Mouse (Mus musculus) neural tube, embryonic 11.5 days (tissue): ENCODE results near the gene Gripap1. TPM values are rescaled to one million over a fixed set of nuclear protein-coding genes. Genes with fewer than 3 reads are reported as not detected.
"Not testable (repeated sequence)": the region's sequence is repeated elsewhere in the genome, so short reads cannot be mapped to it uniquely, and the experiment has no call there.

Experiments
- ATAC-seq: fragments of 200-750 bp; cut with Nextera tagmentation; 2 replicates; pipeline ENCODE4 v1.8.0; 2017; ENCODE audit warnings: moderate number of reproducible peaks, mild to moderate bottlenecking, moderate TSS enrichment, moderate library complexity; ENCODE audit not compliant: insufficient read depth, low FRiP score, low TSS enrichment
- DNase-seq: peaks from one replicate; pipeline ENCODE4 v3.0.0-alpha.2; 2015; ENCODE audit warnings: low spot score
- H3K27ac ChIP-seq: fragments of 300-500 bp; sonication (generic); 2 replicates; pipeline ENCODE4 v1.5.1; 2014; ENCODE audit warnings: low read depth, mild to moderate bottlenecking, low read length
- H3K27me3 ChIP-seq: fragments of 300-500 bp; sonication (generic); 2 replicates; pipeline ENCODE4 v1.6.1; 2014; ENCODE audit warnings: mild to moderate bottlenecking, low read length, mixed read lengths; ENCODE audit not compliant: control insufficient read depth, insufficient read depth
- H3K36me3 ChIP-seq: fragments of 300-500 bp; sonication (generic); 2 replicates; pipeline ENCODE4 v1.6.1; 2014; ENCODE audit warnings: mild to moderate bottlenecking, low read length, moderate library complexity, mixed read lengths; ENCODE audit not compliant: control insufficient read depth, insufficient read depth
- H3K4me1 ChIP-seq: fragments of 300-500 bp; sonication (generic); 2 replicates; pipeline ENCODE4 v1.6.1; 2014; ENCODE audit warnings: low read length, mixed read lengths; ENCODE audit not compliant: control insufficient read depth, insufficient read depth
- H3K4me2 ChIP-seq: fragments of 300-500 bp; sonication (generic); 2 replicates; pipeline ENCODE4 v1.6.1; 2014; ENCODE audit warnings: low read depth, mild to moderate bottlenecking, moderate library complexity
- H3K4me3 ChIP-seq: fragments of 300-500 bp; sonication (generic); 2 replicates; pipeline ENCODE4 v1.5.1; 2014; ENCODE audit warnings: low read depth, low read length
- H3K9ac ChIP-seq: fragments of 300-500 bp; sonication (generic); 2 replicates; pipeline ENCODE4 v1.6.1; 2014; ENCODE audit warnings: mild to moderate bottlenecking, low read length
- H3K9me3 ChIP-seq: fragments of 300-500 bp; sonication (generic); 2 replicates; pipeline ENCODE4 v1.6.1; 2016; ENCODE audit warnings: low read length; ENCODE audit not compliant: control insufficient read depth
- WGBS: fragments of 180-500 bp; shearing (Covaris S2); extraction: QIAGEN DNeasy Blood & Tissue Kit; methylation state at CpG from one replicate; pipeline ENCODE4 v1.1.7; 2014; 5-methylcytosine and 5-hydroxymethylcytosine counted together
- polyA plus RNA-seq: library from polyadenylated mRNA; unstranded; fragments of >200 nt; fragmentation: Nextera tagmentation; extraction: Ambion mirVana; gene quantifications from 2 replicates; pipeline ENCODE4 v1.2.1, GENCODE M21; 2014

The Gripap1 gene
- 51.7 and 57.0 TPM in 2 replicates for polyA plus RNA-seq

DNA sequence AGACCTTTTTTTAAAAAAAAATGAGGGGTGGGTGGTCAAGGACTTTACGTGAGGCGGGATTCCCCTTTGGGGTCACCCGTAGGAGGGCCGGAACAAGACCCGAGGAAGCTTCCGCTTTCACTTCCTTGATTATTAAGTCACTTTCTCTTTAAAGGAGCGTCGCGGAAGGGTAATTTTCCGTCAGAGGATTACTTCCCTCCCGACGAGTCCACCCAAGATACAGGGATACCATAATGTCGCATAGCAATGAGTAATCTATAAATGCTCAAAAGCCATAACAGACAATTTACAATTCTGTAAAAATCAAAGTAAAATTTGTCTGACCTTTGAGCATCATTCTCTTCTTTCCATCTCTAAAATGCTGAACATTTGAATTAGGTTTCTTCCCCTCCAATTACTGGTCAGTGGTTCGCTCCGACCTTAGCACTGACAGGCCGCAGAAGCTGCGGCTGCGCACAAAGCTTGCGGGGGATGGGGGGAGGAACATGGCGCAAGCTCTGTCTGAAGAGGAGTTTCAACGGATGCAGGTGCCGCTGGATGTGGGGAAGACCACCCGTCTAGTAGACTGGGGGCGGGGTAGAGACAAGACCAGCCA is at the start of gene Gripap1:
Gripap1 (plus strand) TSS at position 224 of the 595 bp plus-strand sequence.
- H3K27me3 ChIP-seq = no peaks in the 10 kb centered on the region
- H3K9ac ChIP-seq = peak within 1 kb of the TSS; percentile 46; the same call in 1 of the 2 replicates
- H3K4me3 ChIP-seq = peak within 1 kb of the TSS; percentile 44
- H3K4me1 ChIP-seq = no peaks in the 10 kb centered on the region
- H3K27ac ChIP-seq = no peak within 1 kb of the TSS
- H3K9me3 ChIP-seq = no peaks in the 10 kb centered on the region
- 17% methylated on average over 24 of the region's 24 CpGs for WGBS
- DNase-seq (peak; percentile 78), ATAC-seq (peak; percentile 82)
- H3K4me2 ChIP-seq = peak within 1 kb of the TSS; percentile 42
- H3K36me3 ChIP-seq = no peaks in the 10 kb centered on the region

DNA sequence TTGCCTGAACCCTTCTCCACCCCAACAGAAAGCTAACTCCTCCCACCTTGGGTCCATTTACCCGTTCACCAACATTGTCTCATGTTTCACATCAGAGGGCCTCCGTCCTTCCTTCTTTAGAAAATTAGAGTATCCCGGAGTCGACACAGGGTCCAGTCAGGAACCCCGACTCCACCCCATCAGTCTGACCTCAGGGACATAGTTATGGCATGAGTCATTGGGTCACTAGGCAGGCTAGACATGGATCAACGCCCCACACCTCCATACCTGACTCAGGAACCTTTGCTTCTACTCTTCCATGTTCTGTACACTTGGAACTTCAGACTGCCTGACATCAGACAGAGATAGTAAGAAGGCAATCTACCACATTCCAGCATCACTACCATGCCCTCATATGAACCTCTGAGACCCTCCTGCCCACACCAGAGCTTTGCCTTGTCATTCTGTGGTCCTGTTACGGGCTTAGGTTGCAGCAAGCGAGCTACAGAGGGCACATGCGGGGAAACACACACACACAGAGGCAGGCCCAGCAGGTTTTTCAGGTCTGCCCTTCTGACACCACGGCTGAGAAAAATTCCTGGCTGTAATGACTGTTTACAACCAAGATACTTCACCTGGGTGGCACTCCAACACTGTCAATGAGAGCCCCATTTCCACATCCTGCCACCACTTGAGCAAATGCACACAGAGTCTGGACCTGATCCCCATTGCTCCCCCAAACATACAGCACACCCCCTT is 49.3 kb upstream of the Gripap1 start:
- H3K9ac ChIP-seq = no peak overlapping the region
- H3K27ac ChIP-seq = no peak overlapping the region
- no peak for ATAC-seq
- H3K4me3 ChIP-seq = no peak overlapping the region
- H3K9me3 ChIP-seq = no peaks in the 10 kb centered on the region
- 70% methylated on average over 10 of the region's 10 CpGs for WGBS
- H3K36me3 ChIP-seq = no peaks in the 10 kb centered on the region
- H3K4me2 ChIP-seq = no peak overlapping the region
- no peaks in the 10 kb centered on the region for H3K4me1 ChIP-seq
- H3K27me3 ChIP-seq = no peaks in the 10 kb centered on the region
- no peak for DNase-seq

GRCm38 (mm10) chrX:7741103-7741502 is 48.5 kb upstream of the Gripap1 start:
- DNase-seq (no peak), ATAC-seq (no peak)
- H3K27me3 ChIP-seq = no peaks in the 10 kb centered on the region
- no peaks in the 10 kb centered on the region for H3K9me3 ChIP-seq
- H3K27ac ChIP-seq = no peak overlapping the region
- 76% methylated on average over 5 of the region's 5 CpGs for WGBS
- H3K9ac ChIP-seq = no peak overlapping the region
- H3K4me1 ChIP-seq = no peaks in the 10 kb centered on the region
- H3K4me2 ChIP-seq = no peak overlapping the region
- no peak overlapping the region for H3K4me3 ChIP-seq
- no peaks in the 10 kb centered on the region for H3K36me3 ChIP-seq

DNA sequence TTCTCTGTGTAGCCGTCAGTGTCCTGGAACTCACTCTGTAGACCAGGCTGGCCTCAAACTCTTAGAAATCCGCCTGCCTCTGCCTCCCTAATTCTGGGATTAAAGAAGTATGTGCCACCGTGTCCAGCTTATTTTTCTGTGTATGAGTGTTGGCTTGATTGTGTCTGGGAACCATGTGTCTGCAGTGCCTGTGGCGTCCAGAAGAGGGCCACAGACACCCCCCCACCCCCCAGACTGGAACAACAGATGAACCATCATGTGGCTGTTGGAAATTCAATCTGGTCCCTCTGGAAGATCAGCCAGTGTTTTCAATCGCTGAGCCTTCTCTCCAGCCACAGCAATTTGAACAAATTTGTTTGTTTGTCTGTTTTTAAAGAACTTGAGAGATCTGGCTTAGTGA is 46.1 kb upstream of the Gripap1 start:
- no peak for DNase-seq
- H3K27ac ChIP-seq = no peak overlapping the region

GRCm38 (mm10) chrX:7744940-7745339 is 44.6 kb upstream of the Gripap1 start:
- H3K27me3 ChIP-seq = no peaks in the 10 kb centered on the region
- H3K4me3 ChIP-seq = no peak overlapping the region
- ATAC-seq = no peak
- no peaks in the 10 kb centered on the region for H3K9me3 ChIP-seq
- H3K9ac ChIP-seq = no peak overlapping the region
- H3K4me1 ChIP-seq = no peaks in the 10 kb centered on the region
- H3K4me2 ChIP-seq = no peak overlapping the region
- no peak for DNase-seq
- H3K27ac ChIP-seq = no peak overlapping the region
- no peaks in the 10 kb centered on the region for H3K36me3 ChIP-seq
- 70% methylated on average over 1 of the region's 1 CpGs for WGBS

More for the DNA sequence above, 46.1 kb upstream of the Gripap1 start:
- no peak overlapping the region for H3K4me3 ChIP-seq
- H3K36me3 ChIP-seq = no peaks in the 10 kb centered on the region
- H3K9ac ChIP-seq = no peak overlapping the region
- no peaks in the 10 kb centered on the region for H3K27me3 ChIP-seq
- H3K9me3 ChIP-seq = no peaks in the 10 kb centered on the region
- no peaks in the 10 kb centered on the region for H3K4me1 ChIP-seq
- ATAC-seq = no peak
- WGBS = 51% methylated on average over 5 of the region's 5 CpGs
- no peak overlapping the region for H3K4me2 ChIP-seq

DNA sequence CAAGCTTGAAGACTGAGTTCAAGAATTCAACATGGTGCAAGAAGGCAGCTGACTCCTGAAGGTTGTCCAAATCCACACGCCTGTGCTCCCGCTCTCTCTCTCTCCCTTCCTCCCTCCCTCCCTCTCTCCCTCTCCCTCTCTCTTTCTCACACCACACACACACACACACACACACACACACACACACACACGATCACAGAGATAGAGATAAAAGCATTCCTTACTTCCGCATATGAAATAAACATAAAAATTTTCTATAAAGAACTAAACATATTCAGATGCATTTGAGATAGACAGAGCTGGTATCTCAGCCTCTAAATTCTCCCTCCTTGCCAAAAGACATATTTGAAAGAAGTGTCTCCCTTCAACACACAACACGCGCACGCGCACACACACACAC is 44.1 kb upstream of the Gripap1 start:
- H3K9ac ChIP-seq = no peak overlapping the region
- no peaks in the 10 kb centered on the region for H3K4me1 ChIP-seq
- DNase-seq = no peak
- H3K4me2 ChIP-seq = no peak overlapping the region
- ATAC-seq = no peak
- no peak overlapping the region for H3K4me3 ChIP-seq
- H3K9me3 ChIP-seq = no peaks in the 10 kb centered on the region
- no peaks in the 10 kb centered on the region for H3K36me3 ChIP-seq
- no peak overlapping the region for H3K27ac ChIP-seq
- WGBS = 97% methylated on average over 8 of the region's 8 CpGs
- H3K27me3 ChIP-seq = no peaks in the 10 kb centered on the region

DNA sequence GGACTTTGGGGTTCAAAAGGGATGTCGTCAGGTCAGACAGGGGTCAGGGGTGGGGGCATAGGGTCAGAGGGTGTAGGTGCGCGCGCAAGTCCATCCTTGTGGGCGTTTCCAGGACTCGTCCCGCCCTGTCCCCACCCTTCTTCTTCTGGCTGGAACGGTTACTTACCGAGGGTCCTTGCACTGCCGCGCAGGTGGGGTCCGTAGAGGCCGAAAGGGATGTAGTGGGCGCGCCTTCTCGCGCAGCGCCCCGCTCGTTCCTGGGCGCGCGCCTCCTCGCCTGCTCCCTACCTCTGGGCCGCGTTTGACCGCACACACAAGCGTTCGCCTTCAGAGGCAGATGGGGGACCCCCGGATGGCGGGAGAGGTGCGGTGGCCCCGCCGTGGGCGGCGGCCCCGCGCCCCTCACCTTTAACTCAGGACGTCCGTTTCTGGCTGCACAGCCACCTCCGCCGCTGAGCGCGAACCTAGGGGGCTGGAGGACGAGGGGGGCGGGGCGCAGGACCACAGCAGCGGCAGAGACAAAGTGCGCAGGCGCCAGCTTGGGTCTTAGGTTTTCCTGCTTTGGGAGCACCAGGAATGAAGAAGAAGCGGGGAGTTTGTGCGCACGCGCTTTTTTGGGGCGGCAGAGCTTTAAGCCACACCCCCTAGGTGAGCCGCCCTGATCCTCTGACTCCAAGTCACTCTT is 39.0 kb upstream of the Gripap1 start, which contains the start of gene Ccdc120:
Ccdc120 (minus strand) TSS at position 474 of the 685 bp plus-strand sequence.
- peak; percentile 65; the same call in 1 of the 2 replicates for ATAC-seq
- no peak within 1 kb of the TSS for H3K27ac ChIP-seq
- WGBS = 8% methylated on average over 40 of the region's 56 CpGs

DNA sequence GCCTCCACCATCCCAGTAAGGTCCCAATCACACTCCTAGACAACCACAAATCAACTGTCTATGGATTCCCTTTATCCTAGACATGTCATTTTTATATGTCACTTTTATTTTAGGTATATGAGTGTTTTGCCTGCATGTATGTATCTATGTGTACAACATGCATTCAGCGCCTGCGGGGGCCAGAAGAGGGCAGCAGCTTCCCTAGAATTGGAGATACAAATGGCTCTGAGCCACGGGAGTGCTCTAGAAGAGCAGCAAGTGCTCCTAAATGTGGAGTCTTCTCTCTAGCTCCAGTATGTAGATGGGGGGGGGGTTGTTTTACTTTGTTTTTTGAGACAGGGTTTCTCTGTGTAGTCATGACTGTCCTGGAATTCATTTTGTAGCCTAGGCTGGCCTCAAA is 35.9 kb upstream of the Gripap1 start:
- not testable (repeated sequence) for ATAC-seq, H3K9me3 ChIP-seq, DNase-seq, H3K27me3 ChIP-seq, H3K36me3 ChIP-seq, H3K4me3 ChIP-seq, H3K27ac ChIP-seq, H3K4me2 ChIP-seq, H3K9ac ChIP-seq, H3K4me1 ChIP-seq
- WGBS = 26% methylated on average over 3 of the region's 3 CpGs

More for the DNA sequence above, 39.0 kb upstream of the Gripap1 start, which contains the start of gene Ccdc120:
- H3K4me2 ChIP-seq = peak within 1 kb of the TSS; percentile 54
- H3K9me3 ChIP-seq = no peaks in the 10 kb centered on the region
- no peaks in the 10 kb centered on the region for H3K27me3 ChIP-seq
- no peaks in the 10 kb centered on the region for H3K36me3 ChIP-seq
- no peaks in the 10 kb centered on the region for H3K4me1 ChIP-seq
- DNase-seq = peak; percentile 85
- peak within 1 kb of the TSS; percentile 62 for H3K9ac ChIP-seq
- H3K4me3 ChIP-seq = peak within 1 kb of the TSS; percentile 62
